Mouse (Mus musculus) retina, embryonic 14.5 days (tissue): ENCODE data around the gene Mief2.

ENCODE experiments used
- DNase-seq: peaks from one replicate; pipeline ENCODE4 v3.0.0-alpha.2; 2015; ENCODE audit warnings: low spot score

Mief2 gene

DNA sequence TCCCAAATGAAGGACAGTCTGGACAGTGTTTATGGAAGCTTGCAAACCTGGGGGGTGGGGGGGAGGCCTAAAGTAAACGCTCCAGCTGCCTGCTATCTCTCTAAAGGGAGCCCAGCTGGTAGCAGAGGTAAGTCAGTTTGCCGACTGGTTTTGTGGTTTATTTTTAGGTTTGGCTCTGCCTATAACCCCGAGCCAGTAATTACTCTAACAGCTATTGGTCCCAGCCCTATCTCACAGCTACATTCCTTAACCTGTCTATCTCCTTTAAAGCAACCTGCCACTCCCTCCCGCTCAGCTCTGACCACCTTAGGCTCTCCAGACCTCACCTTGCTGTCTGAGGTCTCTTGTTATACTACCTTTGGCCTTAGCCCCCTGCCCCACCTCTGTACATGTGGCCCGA lies 8.9 kb upstream of the Mief2 start:
- no peak for DNase-seq

DNA sequence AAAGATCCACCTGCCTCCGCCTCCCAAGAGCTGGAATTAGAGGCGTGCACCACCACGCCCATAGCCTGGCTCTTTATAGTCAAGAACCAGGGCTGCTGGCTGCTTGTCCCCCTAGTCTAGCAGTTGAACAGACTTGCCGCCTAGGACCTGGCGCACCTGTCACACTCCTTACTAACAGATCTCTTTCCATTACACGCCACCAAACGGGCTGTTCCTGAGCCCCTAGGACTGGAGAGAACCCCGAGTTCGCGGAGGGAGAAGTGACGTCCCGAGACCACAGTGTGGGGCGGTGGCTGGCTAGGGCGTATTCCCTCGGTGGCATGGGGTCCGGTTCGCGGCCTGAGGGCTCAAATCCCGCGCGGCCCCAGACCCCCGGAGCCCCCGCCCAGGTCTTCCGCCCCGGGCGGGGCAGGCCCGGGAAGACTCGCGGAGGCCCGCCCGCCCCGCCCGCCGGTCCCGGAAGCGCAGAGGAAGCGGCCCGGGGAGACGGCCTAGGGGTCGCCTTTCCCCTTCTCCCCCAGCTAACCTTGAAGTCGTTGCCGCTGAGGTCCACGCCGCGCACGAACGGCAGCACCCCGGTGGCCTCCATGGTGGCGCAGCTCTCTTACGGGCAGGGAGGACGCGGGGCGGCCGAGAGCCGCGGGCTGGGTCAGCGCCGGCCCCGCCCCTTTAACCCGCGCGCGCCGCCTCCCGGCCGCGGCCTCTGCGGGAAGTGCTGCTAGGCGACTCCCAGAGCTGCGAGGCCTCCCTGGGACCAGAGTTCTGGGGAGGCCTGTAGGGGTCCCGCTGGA lies 1.4 kb upstream of the Mief2 start, which contains the start of gene Flii:
TSS of gene Flii (minus strand) at position 663 of the 791 bp plus-strand sequence.
- peak; percentile 86 for DNase-seq

- DNase-seq, result no peak
These were observed 632 bp upstream of the Mief2 start for GRCm38 (mm10) chr11:60727392-60728140.

- no peak for DNase-seq
These were observed 1.0 kb downstream of the Mief2 start for GRCm38 (mm10) chr11:60729217-60729641.

DNA sequence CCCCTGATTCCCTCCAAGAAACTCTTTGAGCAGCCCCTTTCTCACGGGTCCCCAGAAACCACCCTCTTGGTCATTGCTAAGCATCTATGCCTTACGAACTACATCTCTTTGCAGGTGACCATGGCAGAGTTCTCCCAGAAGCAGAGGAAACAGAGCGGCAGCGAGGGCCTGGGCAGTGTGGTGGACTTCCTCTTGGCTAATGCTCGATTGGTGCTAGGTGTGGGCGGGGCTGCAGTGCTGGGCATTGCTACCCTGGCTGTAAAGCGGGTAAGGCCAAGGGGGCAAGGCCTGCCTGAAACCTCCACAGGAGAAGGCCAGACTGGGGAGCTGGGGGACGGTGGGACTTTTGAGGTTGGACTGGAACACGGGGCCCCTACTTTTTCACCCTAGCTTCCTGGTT lies 2.0 kb downstream of the Mief2 start:
- DNase-seq, result no peak

GRCm38 (mm10) chr11:60731251-60731650 lies 3.1 kb downstream of the Mief2 start:
- DNase-seq, result no peak

DNA sequence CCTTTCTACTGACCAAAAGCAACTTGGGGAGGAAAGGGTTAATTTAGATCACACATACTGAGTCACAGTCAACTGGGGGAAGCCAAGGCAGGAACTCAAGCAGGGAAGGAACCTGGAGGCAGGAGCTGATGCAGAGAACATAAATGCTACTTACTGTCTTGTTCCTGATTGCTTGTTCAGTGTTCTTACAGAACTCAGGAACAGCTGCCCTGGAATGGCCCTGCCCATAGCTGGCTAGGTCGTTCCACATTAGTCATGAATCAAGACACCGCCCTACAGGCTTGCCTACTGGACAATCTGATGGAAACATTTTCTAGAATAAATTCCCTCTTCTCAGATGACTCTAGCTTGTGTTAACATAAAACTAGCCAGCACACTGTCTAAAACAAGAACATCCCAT lies 6.0 kb downstream of the Mief2 start:
- DNase-seq, result no peak

DNA sequence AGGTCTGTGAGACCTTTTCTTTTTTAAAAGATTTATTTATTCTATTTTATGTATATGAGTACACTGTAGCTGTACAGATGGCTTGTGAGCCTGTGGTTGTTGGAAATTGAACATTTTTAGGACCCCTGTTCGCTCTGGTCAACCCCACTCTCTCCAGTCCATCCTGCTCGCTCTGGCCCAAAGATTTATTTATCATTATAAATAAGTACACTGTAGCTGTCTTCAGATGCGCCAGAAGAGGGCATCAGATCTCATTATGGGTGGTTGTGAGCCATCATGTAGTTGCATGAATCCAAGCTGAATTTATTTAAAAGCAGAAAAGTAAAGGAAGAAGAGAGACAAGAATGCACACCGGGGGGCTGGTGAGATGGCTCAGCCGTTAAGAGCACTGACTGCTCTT lies 7.0 kb downstream of the Mief2 start:
- DNase-seq, result no peak

GRCm38 (mm10) chr11:60736491-60736890 lies 8.3 kb downstream of the Mief2 start:
- no peak for DNase-seq

DNA sequence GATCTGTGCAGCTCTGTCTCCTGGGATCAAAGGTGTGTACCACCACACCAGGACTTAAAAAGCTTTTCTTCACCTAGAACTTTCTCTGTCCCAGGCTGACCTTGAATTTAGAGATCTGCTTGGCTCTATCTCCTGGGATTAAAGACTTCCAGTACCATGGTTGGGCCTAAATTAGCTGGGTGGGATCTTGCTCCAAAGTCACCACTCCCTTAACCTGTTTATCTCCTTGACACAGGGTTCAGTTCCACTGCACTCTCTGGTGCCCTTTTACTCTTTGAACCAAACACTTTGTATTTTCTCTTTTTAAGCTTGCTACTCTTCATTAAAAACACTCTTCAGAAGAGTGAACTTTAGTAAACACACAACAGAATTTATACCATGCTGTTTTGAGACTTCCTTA lies 9.3 kb downstream of the Mief2 start:
- no peak for DNase-seq

GRCm38 (mm10) chr11:60740321-60740720 lies 12.1 kb downstream of the Mief2 start:
- no peak for DNase-seq

GRCm38 (mm10) chr11:60755570-60755969 lies 27.4 kb downstream of the Mief2 start:
- no peak for DNase-seq

DNA sequence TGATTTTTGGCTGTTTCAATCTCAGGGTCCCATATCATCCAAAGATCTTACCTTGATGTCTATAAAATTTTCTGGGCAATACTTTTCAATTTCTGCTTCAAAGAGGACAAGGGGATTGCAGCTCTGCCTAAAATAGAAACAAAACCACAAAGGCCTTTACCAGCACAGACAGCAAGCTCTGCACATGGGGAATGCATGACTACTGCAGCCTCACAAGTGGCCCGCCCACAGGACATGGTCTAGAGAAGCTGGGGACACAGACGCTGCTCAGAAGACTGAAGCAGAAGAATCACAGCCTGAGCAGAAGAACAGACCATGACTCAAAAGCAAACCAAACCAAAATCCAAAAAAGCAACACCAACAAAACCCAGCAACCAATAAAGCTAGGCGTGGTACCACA lies 33.5 kb downstream of the Mief2 start:
- DNase-seq, result no peak

- DNase-seq, result no peak
These were observed 38.8 kb downstream of the Mief2 start for GRCm38 (mm10) chr11:60766969-60767368.

- no peak for DNase-seq
These were observed 41.1 kb downstream of the Mief2 start for GRCm38 (mm10) chr11:60769322-60769721.

DNA sequence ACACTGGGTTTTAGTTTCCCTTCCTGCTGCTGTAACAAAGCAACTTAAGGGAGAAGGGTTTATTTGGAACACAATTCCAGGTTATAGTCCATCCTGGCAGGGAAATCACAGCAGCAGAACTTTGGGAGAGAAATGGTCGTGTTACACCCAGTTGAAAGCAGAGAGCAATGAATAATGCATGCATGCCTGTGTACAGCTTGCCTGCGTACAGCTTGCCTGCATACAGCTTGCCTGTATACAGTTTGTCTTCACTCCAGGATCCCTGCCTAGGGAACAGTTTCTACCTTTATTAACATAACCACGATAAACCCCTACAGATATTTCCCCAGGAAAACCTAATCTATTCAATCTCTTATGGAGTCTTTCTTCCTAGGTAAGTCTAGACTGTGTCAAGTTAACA lies 42.6 kb downstream of the Mief2 start:
- no peak for DNase-seq

- no peak for DNase-seq
These were observed 44.0 kb downstream of the Mief2 start for GRCm38 (mm10) chr11:60772161-60772560.

GRCm38 (mm10) chr11:60774158-60774689 lies 46.0 kb downstream of the Mief2 start:
- DNase-seq, result no peak

GRCm38 (mm10) chr11:60774841-60775240 lies 46.6 kb downstream of the Mief2 start:
- no peak for DNase-seq

DNA sequence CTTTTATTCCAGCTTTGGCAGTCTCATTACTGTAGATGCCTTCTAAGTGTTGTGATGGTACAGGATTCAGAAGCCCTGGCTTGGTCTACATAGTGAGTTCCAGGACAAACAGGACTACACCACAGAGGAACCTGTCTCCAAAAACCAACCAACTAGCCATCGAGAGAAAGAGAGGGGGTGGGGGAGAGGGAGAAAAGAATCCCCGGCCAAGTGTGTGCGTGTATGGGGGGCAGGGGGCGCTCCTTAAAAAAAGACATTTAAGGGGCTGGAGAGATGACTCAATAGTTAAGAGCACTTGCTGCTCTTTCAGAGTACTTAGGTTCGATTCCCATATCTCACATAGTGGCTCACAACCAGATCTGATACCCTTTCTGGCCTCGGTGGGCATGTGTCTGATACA lies 47.4 kb downstream of the Mief2 start:
- no peak for DNase-seq

DNA sequence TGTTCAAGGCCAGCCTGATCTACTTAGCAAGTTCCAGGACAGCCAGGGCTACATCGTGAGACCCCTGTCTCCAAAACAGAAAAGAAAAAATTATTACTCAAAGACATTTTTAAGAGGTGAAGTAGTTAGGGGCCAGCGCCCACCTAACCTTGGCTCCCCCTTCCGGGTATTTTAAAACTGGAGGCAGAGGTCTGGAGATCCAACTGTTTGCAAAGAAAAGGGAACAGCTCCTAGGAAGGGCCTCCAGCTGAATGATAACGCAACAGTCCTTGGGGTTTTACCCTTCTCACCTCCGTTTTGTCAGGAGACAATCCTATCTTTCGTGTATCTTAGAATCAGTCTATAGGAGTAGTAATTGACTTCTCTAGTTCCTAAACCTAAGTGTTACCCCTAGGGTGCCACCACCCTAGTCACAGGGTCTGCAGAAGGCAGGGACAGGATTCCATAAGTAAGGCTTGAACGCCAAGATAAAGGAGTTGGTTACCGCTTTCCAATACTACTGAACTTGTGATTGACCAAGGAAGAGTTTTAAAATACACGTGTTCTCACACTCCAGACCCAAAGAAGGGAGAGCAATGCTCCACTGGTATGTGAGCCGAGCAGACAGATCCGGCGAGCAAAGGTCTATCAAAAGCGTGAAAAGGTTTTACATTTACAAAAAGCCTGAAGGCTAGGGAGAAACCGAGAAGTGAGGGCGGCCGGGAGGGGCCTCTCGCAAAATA lies 48.1 kb downstream of the Mief2 start:
- DNase-seq, result no peak
